ENCODE assay signal across 9 mouse cellular contexts in genomic region chr14:45654876-45655416, GRCm38 (mm10). TPM values are rescaled to one million over a fixed set of nuclear protein-coding genes. Genes with fewer than 3 reads are reported as not detected.
DNase-seq lines count a peak whose midpoint lies in the region; ATAC-seq and TF ChIP-seq lines count a peak whose summit lies in the region.
"Had no signal": no experiment of that assay in that cellular context is flagged by ENCODE, and none has a peak within 500 bp of the region (broad histone marks: within the 10 kb centered on the region; RNA-seq: fewer than 3 reads in every experiment).

No protein-coding gene starts in this region.

- peak; percentile 5 for DNase-seq in adrenal gland, adult 2 months
- no peak for DNase-seq in adrenal gland, adult (ENCODE audit: inconsistent age in 2 of 2, low spot score in 1 of 2)
- peak; percentile 79 for DNase-seq in kidney, adult 2 months
- peak; percentile 45 for DNase-seq in kidney, postnatal 14 days
- no peak for DNase-seq in midbrain, embryonic 14.5 days
- DNase-seq in Muller cell, postnatal 12 days (ENCODE audit: inconsistent ontology term), result no peak
- DNase-seq in thymus, postnatal 10 days (ENCODE audit: low spot score in 2 of 2), result no peak

- ATAC-seq in kidney, embryonic 16.5 days (ENCODE audit: low FRiP score, low TSS enrichment), result no peak
- no peak for ATAC-seq in midbrain, embryonic 14.5 days (ENCODE audit: low FRiP score, low TSS enrichment)

- no peaks in the 10 kb centered on the region for H3K9me3 ChIP-seq in kidney, embryonic 16.5 days (ENCODE audit: low read length)
- H3K9me3 ChIP-seq in midbrain, embryonic 14.5 days (ENCODE audit: control insufficient read depth, low read length), result no peaks in the 10 kb centered on the region
- H3K9me3 ChIP-seq: lung, embryonic 15.5 days had no signal

- TF ChIP-seq POLR2A in kidney, adult 2 months (IDR thresholded peaks at IDR 0.05; ENCODE audit: low read depth, low read length), result no peak

- H3K4me2 ChIP-seq in kidney, embryonic 16.5 days (replicated peaks; ENCODE audit: low read depth, low read length), result no peak overlapping the region
- peak overlapping the region; percentile 78 for H3K4me2 ChIP-seq in midbrain, embryonic 14.5 days (ENCODE audit: low read length)

- H3K36me3 ChIP-seq in kidney, adult 2 months (ENCODE audit: control insufficient read depth, insufficient read depth, low read length), result no peaks in the 10 kb centered on the region
- H3K36me3 ChIP-seq in kidney, embryonic 16.5 days (ENCODE audit: insufficient read depth, low read length), result no peaks in the 10 kb centered on the region
- H3K36me3 ChIP-seq in midbrain, embryonic 14.5 days (ENCODE audit: control insufficient read depth, insufficient read depth, low read length), result no peaks in the 10 kb centered on the region
- H3K36me3 ChIP-seq: lung, embryonic 15.5 days had no signal

- TF ChIP-seq CTCF in kidney, adult 2 months (conservative IDR thresholded peaks at IDR 0.05; ENCODE audit: insufficient read depth, insufficient read length, low read depth, low read length), result no peak

- peaks cover 15% of the 10 kb centered on the region; the same call in 1 of the 2 replicates for H3K4me1 ChIP-seq in kidney, adult 2 months (ENCODE audit: control insufficient read depth, insufficient read depth, low read length)
- H3K4me1 ChIP-seq in kidney, embryonic 16.5 days (ENCODE audit: insufficient read depth, low read length), result peaks cover 16% of the 10 kb centered on the region
- H3K4me1 ChIP-seq in midbrain, embryonic 14.5 days (ENCODE audit: control insufficient read depth, insufficient read depth, low read length), result peaks cover 24% of the 10 kb centered on the region

- no peaks in the 10 kb centered on the region for H3K27me3 ChIP-seq in kidney, adult 2 months (replicated peaks; ENCODE audit: control insufficient read depth, insufficient read depth, low read length)
- no peaks in the 10 kb centered on the region for H3K27me3 ChIP-seq in kidney, embryonic 16.5 days (ENCODE audit: insufficient read depth, low read length)
- H3K27me3 ChIP-seq in midbrain, embryonic 14.5 days (ENCODE audit: control insufficient read depth, insufficient read depth, low read length), result no peaks in the 10 kb centered on the region
- H3K27me3 ChIP-seq: lung, embryonic 15.5 days had no signal

- no peak overlapping the region for H3K4me3 ChIP-seq in kidney, adult 2 months (ENCODE audit: insufficient read depth, low read depth, low read length)
- H3K4me3 ChIP-seq in kidney, embryonic 16.5 days (ENCODE audit: low read length), result no peak overlapping the region
- peak overlapping the region; percentile 71; the same call in 1 of the 2 replicates for H3K4me3 ChIP-seq in midbrain, embryonic 14.5 days (replicated peaks; ENCODE audit: low read depth, low read length)
- H3K4me3 ChIP-seq: lung, embryonic 15.5 days had no signal

- H3K27ac ChIP-seq in kidney, adult 2 months (ENCODE audit: insufficient read depth, low read depth, low read length), result no peak overlapping the region
- no peak overlapping the region for H3K27ac ChIP-seq in kidney, embryonic 16.5 days (ENCODE audit: low read length)
- H3K27ac ChIP-seq in midbrain, embryonic 14.5 days (replicated peaks; ENCODE audit: low read depth, low read length), result no peak overlapping the region
- H3K27ac ChIP-seq: lung, embryonic 15.5 days had no signal

- WGBS in kidney, adult 2 months, result 69% methylated on average over 13 of the region's 13 CpGs
- 84% methylated on average over 13 of the region's 13 CpGs for WGBS in kidney, embryonic 16.5 days
- WGBS in midbrain, embryonic 14.5 days, result 81% methylated on average over 13 of the region's 13 CpGs

- no peak overlapping the region for H3K9ac ChIP-seq in kidney, embryonic 16.5 days (replicated peaks; ENCODE audit: low read length)
- 0 out of 2 replicates have a peak overlapping the region, but pooled peaks have one; percentile 4 for H3K9ac ChIP-seq in midbrain, embryonic 14.5 days (replicated peaks; ENCODE audit: low read length)
- H3K9ac ChIP-seq: lung, embryonic 15.5 days had no signal

RNA-seq across cellular contexts. Expression of gene Ddhd1, which starts 3.0 kb away (rescaled TPM):
- 10 to 100 TPM; 19.9 to 20.9 TPM for total RNA-seq in adrenal gland, adult 2 months (2021)
- 8.3 and 9.7 TPM in 2 replicates for polyA plus RNA-seq in adrenal gland, adult 2 months (2012; rRNA removed)
- 9.5 and 10.7 TPM in 2 replicates for polyA plus RNA-seq in kidney, adult 2 months (2012; rRNA removed)
- 4.7 and 7.3 TPM in 2 replicates for polyA plus RNA-seq in kidney, embryonic 16.5 days (2015; fragmentation: Nextera tagmentation; extraction: Ambion mirVana)
- 23.7 and 25.2 TPM in 2 replicates for polyA plus RNA-seq in midbrain, embryonic 14.5 days (2014; fragmentation: Nextera tagmentation; extraction: Ambion mirVana)

Comparison
In these comparisons a context has a peak if more than half of its experiments do, and no peak if none do; other contexts are left out.
1. DNase-seq: peak in adrenal gland, adult 2 months (single experiment), kidney, adult 2 months (single experiment) and kidney, postnatal 14 days (single experiment); none in adrenal gland, adult (0 of 2), midbrain, embryonic 14.5 days (single experiment), Muller cell, postnatal 12 days (single experiment) and thymus, postnatal 10 days (0 of 2).